Mouse (Mus musculus) neural tube, embryonic 13.5 days (tissue): ENCODE data around the gene Gm960. TPM values are rescaled to one million over a fixed set of nuclear protein-coding genes. Genes with fewer than 3 reads are reported as not detected.

Experiments
- ATAC-seq: fragments of 200-750 bp; cut with Nextera tagmentation; 2 replicates; pipeline ENCODE4 v1.8.0; 2017; ENCODE audit warnings: low read depth, mild to moderate bottlenecking, moderate TSS enrichment, moderate library complexity
- H3K27ac ChIP-seq: fragments of 300-500 bp; sonication (generic); replicated peaks from 2 replicates; pipeline ENCODE4 v1.5.1; 2015; ENCODE audit warnings: moderate library complexity, mild to moderate bottlenecking, inconsistent platforms
- H3K27me3 ChIP-seq: fragments of 300-500 bp; sonication (generic); 2 replicates; pipeline ENCODE4 v1.6.1; 2015; ENCODE audit warnings: mild to moderate bottlenecking, inconsistent platforms
- H3K36me3 ChIP-seq: fragments of 300-500 bp; sonication (generic); 2 replicates; pipeline ENCODE4 v1.6.1; 2015; ENCODE audit warnings: mild to moderate bottlenecking, inconsistent platforms
- H3K4me1 ChIP-seq: fragments of 300-500 bp; sonication (generic); replicated peaks from 2 replicates; pipeline ENCODE4 v1.6.1; 2015; ENCODE audit warnings: inconsistent platforms
- H3K4me2 ChIP-seq: fragments of 300-500 bp; sonication (generic); 2 replicates; pipeline ENCODE4 v1.6.1; 2015; ENCODE audit warnings: inconsistent platforms, mild to moderate bottlenecking, moderate library complexity
- H3K4me3 ChIP-seq: fragments of 300-500 bp; sonication (generic); 2 replicates; pipeline ENCODE4 v1.5.1; 2015; ENCODE audit warnings: mild to moderate bottlenecking, inconsistent platforms
- H3K9ac ChIP-seq: fragments of 300-500 bp; sonication (generic); 2 replicates; pipeline ENCODE4 v1.6.1; 2015; ENCODE audit warnings: moderate library complexity, mild to moderate bottlenecking, inconsistent platforms
- H3K9me3 ChIP-seq: fragments of 300-500 bp; sonication (generic); 2 replicates; pipeline ENCODE4 v1.6.1; 2016; ENCODE audit warnings: inconsistent platforms
- WGBS: fragments of 180-500 bp; shearing (Covaris S2); methylation state at CpG from one replicate; pipeline ENCODE4 v1.1.7; 2015; 5-methylcytosine and 5-hydroxymethylcytosine counted together
- polyA plus RNA-seq: library from polyadenylated mRNA; unstranded; fragments of >200 nt; fragmentation: Nextera tagmentation; extraction: Ambion mirVana; gene quantifications from 2 replicates; pipeline ENCODE4 v1.2.1, GENCODE M21; 2015

Gene Gm960
- polyA plus RNA-seq = 5.3 and 5.7 TPM in 2 replicates

- Histone ChIP-seq H3K27ac (peak within 1 kb of the TSS; percentile 72), H3K4me1 (peaks cover 13% of the 10 kb centered on the region), H3K9me3 (no peaks in the 10 kb centered on the region), H3K4me3 (peak within 1 kb of the TSS; percentile 55), H3K9ac (peak within 1 kb of the TSS; percentile 77), H3K4me2 (peak within 1 kb of the TSS; percentile 73), H3K27me3 (peaks cover 42% of the 10 kb centered on the region), H3K36me3 (no peaks in the 10 kb centered on the region)
- ATAC-seq = peak; percentile 92
- WGBS = under 1% methylated on average over 40 of the region's 40 CpGs
These were observed at the start of gene Gm960 for GRCm38 (mm10) chr19:4698205-4698677. Gene Gm960 (minus strand): TSS chr19:4698668.

DNA sequence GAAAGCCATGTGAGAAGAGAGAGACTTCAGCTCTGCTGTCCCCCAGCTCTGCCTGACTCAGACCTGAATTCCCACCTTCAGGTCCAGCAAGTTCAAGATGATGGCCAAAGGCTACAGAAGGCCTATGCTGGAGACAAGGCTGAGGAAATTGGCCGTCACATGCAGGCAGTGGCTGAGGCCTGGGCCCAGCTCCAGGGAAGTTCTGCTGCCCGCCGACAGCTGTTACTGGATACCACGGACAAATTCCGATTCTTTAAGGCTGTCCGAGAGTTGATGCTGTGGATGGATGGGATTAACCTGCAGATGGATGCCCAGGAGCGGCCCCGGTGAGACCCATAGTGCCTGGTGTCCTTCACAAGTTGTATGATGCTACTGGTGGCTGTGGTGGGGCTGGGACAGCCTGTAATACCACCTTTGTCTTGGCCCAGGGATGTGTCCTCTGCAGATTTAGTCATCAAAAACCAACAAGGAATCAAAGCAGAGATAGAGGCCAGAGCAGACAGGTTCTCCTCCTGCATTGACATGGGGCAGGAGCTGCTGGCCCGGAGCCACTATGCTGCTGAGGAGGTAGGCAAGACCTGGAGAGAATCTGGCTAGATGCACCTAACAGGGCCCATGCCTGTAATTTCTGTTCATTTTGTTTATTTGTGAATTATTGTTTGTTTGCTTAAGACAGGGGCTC lies 49.3 kb upstream of the Gm960 start:
- no peaks in the 10 kb centered on the region for H3K9me3 ChIP-seq
- WGBS = 90% methylated on average over 9 of the region's 9 CpGs
- H3K36me3 ChIP-seq = peaks cover 94% of the 10 kb centered on the region
- H3K9ac ChIP-seq = no peak overlapping the region
- no peak overlapping the region for H3K4me3 ChIP-seq
- H3K4me2 ChIP-seq = no peak overlapping the region
- H3K27ac ChIP-seq = no peak overlapping the region
- no peak for ATAC-seq
- H3K27me3 ChIP-seq = no peaks in the 10 kb centered on the region
- H3K4me1 ChIP-seq = no peaks in the 10 kb centered on the region

- Histone ChIP-seq H3K27ac (no peak overlapping the region), H3K36me3 (peaks cover 94% of the 10 kb centered on the region), H3K9me3 (no peaks in the 10 kb centered on the region), H3K4me2 (no peak overlapping the region), H3K4me1 (no peaks in the 10 kb centered on the region), H3K4me3 (no peak overlapping the region), H3K9ac (no peak overlapping the region), H3K27me3 (no peaks in the 10 kb centered on the region)
- no peak for ATAC-seq
- WGBS = 86% methylated on average over 14 of the region's 14 CpGs
These were observed 48.1 kb upstream of the Gm960 start for GRCm38 (mm10) chr19:4746611-4747010.

- ATAC-seq = no peak
- 95% methylated on average over 10 of the region's 10 CpGs for WGBS
- no peak overlapping the region for H3K4me3 ChIP-seq
- no peaks in the 10 kb centered on the region for H3K9me3 ChIP-seq
- H3K4me2 ChIP-seq = no peak overlapping the region
- no peak overlapping the region for H3K9ac ChIP-seq
- no peaks in the 10 kb centered on the region for H3K27me3 ChIP-seq
- no peaks in the 10 kb centered on the region for H3K4me1 ChIP-seq
- H3K36me3 ChIP-seq = peaks cover 94% of the 10 kb centered on the region
- no peak overlapping the region for H3K27ac ChIP-seq
These were observed 47.2 kb upstream of the Gm960 start for GRCm38 (mm10) chr19:4745681-4746080.

DNA sequence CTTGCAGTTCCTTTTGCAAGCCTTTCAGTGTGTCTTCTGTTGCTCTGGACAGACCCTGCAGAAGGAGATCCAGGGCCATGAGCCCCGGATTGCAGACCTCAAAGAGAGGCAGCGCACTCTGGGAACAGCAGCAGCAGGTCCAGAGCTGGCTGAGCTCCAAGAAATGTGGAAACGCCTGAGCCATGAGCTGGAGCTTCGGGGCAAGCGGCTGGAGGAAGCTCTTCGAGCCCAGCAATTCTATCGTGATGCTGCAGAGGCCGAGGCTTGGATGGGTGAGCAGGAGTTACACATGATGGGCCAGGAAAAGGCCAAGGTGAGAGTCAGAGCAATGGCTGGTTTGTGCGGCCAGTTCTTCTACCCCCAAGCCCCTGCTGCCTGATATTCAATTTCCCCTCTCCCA lies 46.6 kb upstream of the Gm960 start:
- H3K9ac ChIP-seq = no peak overlapping the region
- no peak for ATAC-seq

GRCm38 (mm10) chr19:4744026-4744425 lies 45.6 kb upstream of the Gm960 start:
- Histone ChIP-seq H3K27ac (no peak overlapping the region), H3K4me1 (no peaks in the 10 kb centered on the region), H3K4me2 (no peak overlapping the region), H3K36me3 (peaks cover 94% of the 10 kb centered on the region), H3K4me3 (no peak overlapping the region), H3K9ac (no peak overlapping the region), H3K9me3 (no peaks in the 10 kb centered on the region), H3K27me3 (no peaks in the 10 kb centered on the region)
- WGBS = 81% methylated on average over 14 of the region's 14 CpGs
- no peak for ATAC-seq

More for the DNA sequence above, 46.6 kb upstream of the Gm960 start:
- WGBS = 74% methylated on average over 9 of the region's 9 CpGs
- Histone ChIP-seq H3K27me3 (no peaks in the 10 kb centered on the region), H3K9me3 (no peaks in the 10 kb centered on the region), H3K4me2 (no peak overlapping the region), H3K4me1 (no peaks in the 10 kb centered on the region), H3K27ac (no peak overlapping the region), H3K4me3 (no peak overlapping the region), H3K36me3 (peaks cover 94% of the 10 kb centered on the region)

DNA sequence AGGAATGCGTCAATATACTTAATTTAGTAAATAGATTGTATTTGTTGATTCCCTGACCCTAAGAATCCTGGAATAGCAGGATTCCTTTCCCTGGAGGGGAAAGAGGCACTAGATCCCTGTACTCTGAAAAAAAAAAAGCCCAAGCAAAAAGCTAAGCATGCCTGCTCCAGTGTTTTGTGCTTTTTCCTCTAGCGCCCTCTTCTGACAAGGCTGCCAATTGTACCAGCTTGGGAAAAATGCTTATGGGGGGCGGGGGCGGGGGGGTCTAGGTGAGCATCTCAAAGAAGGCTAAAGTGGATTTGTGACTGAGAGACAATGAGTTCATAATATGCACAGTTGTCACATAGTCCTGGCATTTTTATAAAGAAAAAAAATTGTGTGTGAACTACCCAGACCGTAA lies 45.1 kb upstream of the Gm960 start:
- no peak overlapping the region for H3K4me3 ChIP-seq
- no peak overlapping the region for H3K9ac ChIP-seq
- WGBS = 39% methylated on average over 5 of the region's 5 CpGs
- H3K27ac ChIP-seq = no peak overlapping the region
- H3K27me3 ChIP-seq = no peaks in the 10 kb centered on the region
- H3K36me3 ChIP-seq = peaks cover 93% of the 10 kb centered on the region
- no peaks in the 10 kb centered on the region for H3K4me1 ChIP-seq
- no peak overlapping the region for H3K4me2 ChIP-seq
- no peaks in the 10 kb centered on the region for H3K9me3 ChIP-seq
- no peak for ATAC-seq

GRCm38 (mm10) chr19:4742229-4742628 lies 43.8 kb upstream of the Gm960 start:
- no peak overlapping the region for H3K27ac ChIP-seq
- H3K4me3 ChIP-seq = no peak overlapping the region
- no peaks in the 10 kb centered on the region for H3K9me3 ChIP-seq
- no peak overlapping the region for H3K9ac ChIP-seq
- H3K27me3 ChIP-seq = no peaks in the 10 kb centered on the region
- H3K4me1 ChIP-seq = no peaks in the 10 kb centered on the region
- no peak overlapping the region for H3K4me2 ChIP-seq
- no peak for ATAC-seq
- H3K36me3 ChIP-seq = peaks cover 93% of the 10 kb centered on the region
- WGBS = 91% methylated on average over 6 of the region's 6 CpGs

DNA sequence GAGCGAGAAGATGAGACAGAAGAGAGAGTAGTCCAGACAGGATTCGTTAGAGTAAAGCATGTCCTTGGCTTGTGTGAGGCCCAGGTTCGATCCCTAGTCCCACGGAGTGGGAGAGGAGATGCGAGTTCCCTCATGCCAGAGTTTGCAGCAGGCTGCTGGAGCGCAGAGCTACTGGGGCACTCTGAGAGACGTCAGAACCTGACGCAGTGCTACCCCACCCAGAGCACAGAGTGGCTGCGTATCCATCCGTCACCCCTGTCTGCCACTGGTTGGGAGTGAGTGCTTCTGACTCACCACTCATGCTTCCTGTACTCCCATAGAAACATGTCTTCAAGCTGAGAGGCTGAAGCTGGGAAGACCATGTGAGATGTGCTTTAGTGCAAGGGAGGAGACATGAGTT lies 43.0 kb upstream of the Gm960 start:
- Histone ChIP-seq H3K9ac (no peak overlapping the region), H3K27me3 (no peaks in the 10 kb centered on the region), H3K4me2 (no peak overlapping the region), H3K4me3 (no peak overlapping the region), H3K27ac (no peak overlapping the region), H3K9me3 (no peaks in the 10 kb centered on the region), H3K36me3 (peaks cover 93% of the 10 kb centered on the region), H3K4me1 (no peaks in the 10 kb centered on the region)
- ATAC-seq = no peak
- 85% methylated on average over 10 of the region's 10 CpGs for WGBS

- Histone ChIP-seq H3K4me1 (no peaks in the 10 kb centered on the region), H3K9me3 (no peaks in the 10 kb centered on the region), H3K9ac (no peak overlapping the region), H3K36me3 (peaks cover 91% of the 10 kb centered on the region), H3K27ac (no peak overlapping the region), H3K4me2 (no peak overlapping the region), H3K4me3 (no peak overlapping the region), H3K27me3 (no peaks in the 10 kb centered on the region)
- 95% methylated on average over 5 of the region's 5 CpGs for whole genome bisulfite sequencing
- no peak for ATAC-seq
These were observed 41.3 kb upstream of the Gm960 start for GRCm38 (mm10) chr19:4739762-4740161.

DNA sequence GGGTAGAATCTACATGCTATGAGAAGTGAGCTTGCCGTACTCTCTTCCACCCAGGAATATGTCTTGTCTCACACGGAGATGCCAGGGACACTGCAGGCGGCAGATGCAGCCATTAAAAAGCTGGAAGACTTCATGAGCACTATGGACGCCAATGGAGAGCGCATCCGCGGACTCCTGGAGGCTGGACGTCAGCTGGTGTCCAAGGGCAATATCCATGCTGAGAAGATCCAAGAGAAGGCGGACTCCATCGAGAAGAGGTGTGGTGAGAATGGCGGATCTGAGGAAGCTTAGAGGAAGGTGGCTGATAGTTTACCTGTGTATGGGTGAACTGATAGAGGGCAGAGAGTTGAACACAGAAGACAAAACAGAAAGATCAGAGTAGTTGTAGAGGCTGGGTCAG lies 40.6 kb upstream of the Gm960 start:
- H3K4me1 ChIP-seq = no peaks in the 10 kb centered on the region
- no peaks in the 10 kb centered on the region for H3K9me3 ChIP-seq
- WGBS = 92% methylated on average over 11 of the region's 11 CpGs
- no peak overlapping the region for H3K4me3 ChIP-seq
- no peak overlapping the region for H3K4me2 ChIP-seq
- ATAC-seq = no peak
- H3K27me3 ChIP-seq = no peaks in the 10 kb centered on the region
- no peak overlapping the region for H3K27ac ChIP-seq
- H3K9ac ChIP-seq = no peak overlapping the region
- H3K36me3 ChIP-seq = peaks cover 91% of the 10 kb centered on the region

DNA sequence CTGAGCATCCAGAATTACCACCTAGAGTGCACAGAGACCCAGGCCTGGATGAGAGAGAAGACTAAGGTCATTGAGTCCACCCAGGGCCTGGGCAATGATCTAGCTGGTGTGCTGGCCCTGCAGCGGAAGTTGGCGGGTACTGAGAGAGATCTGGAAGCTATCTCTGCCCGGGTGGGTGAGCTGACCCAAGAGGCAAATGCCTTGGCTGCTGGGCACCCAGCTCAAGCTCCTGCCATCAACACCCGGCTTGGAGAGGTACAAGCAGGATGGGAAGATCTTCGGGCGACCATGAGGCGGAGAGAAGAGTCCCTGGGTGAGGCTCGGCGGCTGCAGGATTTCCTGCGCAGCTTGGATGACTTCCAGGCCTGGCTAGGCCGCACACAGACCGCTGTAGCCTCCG lies 39.4 kb upstream of the Gm960 start:
- Histone ChIP-seq H3K27ac (no peak overlapping the region), H3K4me1 (no peaks in the 10 kb centered on the region), H3K27me3 (no peaks in the 10 kb centered on the region), H3K36me3 (peaks cover 97% of the 10 kb centered on the region), H3K4me2 (no peak overlapping the region), H3K9me3 (no peaks in the 10 kb centered on the region), H3K9ac (no peak overlapping the region), H3K4me3 (no peak overlapping the region)
- 86% methylated on average over 13 of the region's 13 CpGs for WGBS
- no peak for ATAC-seq

- Histone ChIP-seq H3K9ac (no peak overlapping the region), H3K27me3 (no peaks in the 10 kb centered on the region), H3K27ac (no peak overlapping the region), H3K4me1 (no peaks in the 10 kb centered on the region), H3K9me3 (no peaks in the 10 kb centered on the region), H3K4me2 (no peak overlapping the region), H3K36me3 (peaks cover 97% of the 10 kb centered on the region), H3K4me3 (no peak overlapping the region)
- 91% methylated on average over 3 of the region's 3 CpGs for WGBS
- no peak for ATAC-seq
These were observed 34.6 kb upstream of the Gm960 start for GRCm38 (mm10) chr19:4733052-4733451.
